Mouse (Mus musculus) liver, embryonic 11.5 days (tissue): ENCODE results near the gene Igfbp6. TPM values are rescaled to one million over a fixed set of nuclear protein-coding genes. Genes with fewer than 3 reads are reported as not detected.

ENCODE experiments used
- ATAC-seq: fragments of 200-750 bp; cut with Nextera tagmentation; replicated peaks from 2 replicates; pipeline ENCODE4 v1.8.0; 2017; ENCODE audit warnings: moderate number of reproducible peaks, mild to moderate bottlenecking, moderate TSS enrichment, moderate library complexity; ENCODE audit not compliant: low FRiP score
- DNase-seq: peaks from one replicate; pipeline ENCODE4 v3.0.0-alpha.2; 2017; ENCODE audit warnings: low spot score
- H3K27ac ChIP-seq: fragments of 300-500 bp; sonication (generic); 2 replicates; pipeline ENCODE4 v1.5.1; 2014; ENCODE audit warnings: mild to moderate bottlenecking, low read depth, low read length, control low read depth
- H3K27me3 ChIP-seq: fragments of 300-500 bp; sonication (generic); replicated peaks from 2 replicates; pipeline ENCODE4 v1.6.1; 2014; ENCODE audit warnings: low read length, mixed read lengths; ENCODE audit not compliant: control insufficient read depth, insufficient read depth
- H3K36me3 ChIP-seq: fragments of 300-500 bp; sonication (generic); 2 replicates; pipeline ENCODE4 v1.6.1; 2014; ENCODE audit warnings: mild to moderate bottlenecking, low read length, moderate library complexity, mixed read lengths; ENCODE audit not compliant: control insufficient read depth, insufficient read depth
- H3K4me1 ChIP-seq: fragments of 300-500 bp; sonication (generic); replicated peaks from 2 replicates; pipeline ENCODE4 v1.6.1; 2014; ENCODE audit warnings: low read length, mixed read lengths; ENCODE audit not compliant: control insufficient read depth, insufficient read depth
- H3K4me2 ChIP-seq: fragments of 300-500 bp; sonication (generic); 2 replicates; pipeline ENCODE4 v1.6.1; 2014; ENCODE audit warnings: mild to moderate bottlenecking, control low read depth, moderate library complexity
- H3K4me3 ChIP-seq: fragments of 300-500 bp; sonication (generic); 2 replicates; pipeline ENCODE4 v1.5.1; 2014; ENCODE audit warnings: low read depth, low read length, control low read depth
- H3K9ac ChIP-seq: fragments of 300-500 bp; sonication (generic); 2 replicates; pipeline ENCODE4 v1.6.1; 2014; ENCODE audit warnings: low read depth, low read length, control low read depth
- H3K9me3 ChIP-seq: fragments of 300-500 bp; sonication (generic); 2 replicates; pipeline ENCODE4 v1.6.1; 2016; ENCODE audit warnings: low read length, inconsistent platforms, mixed read lengths; ENCODE audit not compliant: control insufficient read depth
- WGBS: fragments of 180-500 bp; shearing (Covaris S2); extraction: QIAGEN DNeasy Blood & Tissue Kit; methylation state at CpG from one replicate; pipeline ENCODE4 v1.1.7; 2014; 5-methylcytosine and 5-hydroxymethylcytosine counted together
- polyA plus RNA-seq: library from polyadenylated mRNA; unstranded; fragments of >200 nt; fragmentation: Nextera tagmentation; extraction: Ambion mirVana; gene quantifications from 2 replicates; pipeline ENCODE4 v1.2.1, GENCODE M21; 2014

The Igfbp6 gene
- polyA plus RNA-seq, 1 experiment from 2014 or later = 1.1 TPM

GRCm38 (mm10) chr15:102112827-102113226 lies 31.3 kb upstream of the Igfbp6 start:
- no peaks in the 10 kb centered on the region for H3K27me3 ChIP-seq
- peaks cover 3% of the 10 kb centered on the region; the same call in 1 of the 2 replicates for H3K4me1 ChIP-seq
- peaks cover 15% of the 10 kb centered on the region; the same call in 1 of the 2 replicates for H3K36me3 ChIP-seq
- ATAC-seq (no peak), DNase-seq (no peak)
- no peak overlapping the region for H3K4me3 ChIP-seq
- WGBS = 73% methylated on average over 8 of the region's 8 CpGs
- no peaks in the 10 kb centered on the region for H3K9me3 ChIP-seq
- no peak overlapping the region for H3K4me2 ChIP-seq
- no peak overlapping the region for H3K27ac ChIP-seq
- no peak overlapping the region for H3K9ac ChIP-seq

DNA sequence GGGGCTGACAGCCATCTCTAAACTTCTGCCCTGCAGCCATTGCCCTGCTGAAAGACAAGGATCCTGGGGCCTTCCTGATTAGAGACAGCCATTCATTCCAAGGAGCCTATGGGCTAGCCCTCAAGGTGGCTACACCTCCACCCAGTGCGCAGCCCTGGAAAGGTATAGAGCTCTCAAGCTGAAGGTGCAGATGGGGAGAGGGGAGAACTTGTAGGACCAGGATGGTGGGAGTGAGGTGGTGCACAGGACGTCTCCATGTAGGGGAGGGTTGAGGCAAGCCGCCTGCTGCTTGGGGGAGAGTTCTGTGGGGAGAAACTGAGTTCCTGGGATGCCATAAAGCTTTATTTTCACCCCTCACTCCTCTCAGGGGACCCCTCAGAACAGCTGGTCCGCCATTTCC lies 30.5 kb upstream of the Igfbp6 start:
- Histone ChIP-seq H3K9me3 (no peaks in the 10 kb centered on the region), H3K27ac (no peak overlapping the region), H3K4me3 (no peak overlapping the region), H3K36me3 (peaks cover 22% of the 10 kb centered on the region; the same call in 1 of the 2 replicates), H3K4me1 (peaks cover 3% of the 10 kb centered on the region; the same call in 1 of the 2 replicates), H3K9ac (no peak overlapping the region), H3K27me3 (no peaks in the 10 kb centered on the region), H3K4me2 (no peak overlapping the region)
- ATAC-seq (no peak), DNase-seq (no peak)
- WGBS = 78% methylated on average over 4 of the region's 4 CpGs

- no peaks in the 10 kb centered on the region for H3K9me3 ChIP-seq
- no peaks in the 10 kb centered on the region for H3K27me3 ChIP-seq
- peaks cover 3% of the 10 kb centered on the region; the same call in 1 of the 2 replicates for H3K4me1 ChIP-seq
- DNase-seq (no peak), ATAC-seq (no peak)
- 86% methylated on average over 7 of the region's 7 CpGs for WGBS
- no peak overlapping the region for H3K9ac ChIP-seq
- no peak overlapping the region for H3K4me3 ChIP-seq
- H3K36me3 ChIP-seq = peaks cover 29% of the 10 kb centered on the region; the same call in 1 of the 2 replicates
- no peak overlapping the region for H3K27ac ChIP-seq
- H3K4me2 ChIP-seq = no peak overlapping the region
These were observed 29.4 kb upstream of the Igfbp6 start for GRCm38 (mm10) chr15:102114651-102115260.

DNA sequence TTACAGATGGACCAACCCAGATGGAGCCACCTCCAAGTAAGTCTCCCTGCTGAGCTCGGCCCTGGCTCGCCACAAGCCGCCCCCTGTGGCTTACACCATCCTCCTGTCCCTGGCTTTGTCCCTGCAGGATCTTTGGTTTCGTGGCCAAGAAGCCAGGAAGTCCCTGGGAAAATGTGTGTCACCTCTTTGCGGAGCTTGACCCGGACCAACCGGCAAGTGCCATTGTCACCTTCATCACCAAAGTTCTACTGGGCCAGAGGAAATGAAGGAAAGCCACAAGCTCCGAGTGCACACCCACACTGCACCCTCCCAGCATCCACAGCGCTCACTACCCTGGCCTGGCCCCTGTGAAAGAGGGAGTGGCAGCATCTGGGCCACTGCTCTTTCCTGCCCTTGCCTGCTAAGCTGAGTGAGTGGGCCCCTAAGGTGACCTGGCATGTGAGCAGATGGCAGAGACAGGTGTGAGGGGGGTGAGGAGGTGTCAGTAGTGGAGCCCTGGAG lies 28.4 kb upstream of the Igfbp6 start:
- DNase-seq (no peak), ATAC-seq (0 out of 2 replicates have a peak, but pooled peaks have one; percentile 38)
- H3K4me1 ChIP-seq = peaks cover 3% of the 10 kb centered on the region; the same call in 1 of the 2 replicates
- no peak overlapping the region for H3K4me2 ChIP-seq
- H3K4me3 ChIP-seq = no peak overlapping the region
- no peaks in the 10 kb centered on the region for H3K27me3 ChIP-seq
- peaks cover 27% of the 10 kb centered on the region for H3K36me3 ChIP-seq
- no peak overlapping the region for H3K9ac ChIP-seq
- H3K9me3 ChIP-seq = no peaks in the 10 kb centered on the region
- WGBS = 68% methylated on average over 9 of the region's 9 CpGs
- H3K27ac ChIP-seq = no peak overlapping the region

- Histone ChIP-seq H3K4me3 (no peak overlapping the region), H3K27me3 (no peaks in the 10 kb centered on the region), H3K9me3 (no peaks in the 10 kb centered on the region), H3K4me1 (peaks cover 3% of the 10 kb centered on the region; the same call in 1 of the 2 replicates), H3K9ac (no peak overlapping the region), H3K4me2 (no peak overlapping the region), H3K27ac (no peak overlapping the region), H3K36me3 (peaks cover 28% of the 10 kb centered on the region)
- no peak for DNase-seq
- no peak for ATAC-seq
- 83% methylated on average over 11 of the region's 11 CpGs for WGBS
These were observed 27.3 kb upstream of the Igfbp6 start for GRCm38 (mm10) chr15:102116753-102117415.

- H3K4me1 ChIP-seq = peaks cover 3% of the 10 kb centered on the region; the same call in 1 of the 2 replicates
- ATAC-seq (no peak), DNase-seq (no peak)
- peaks cover 28% of the 10 kb centered on the region for H3K36me3 ChIP-seq
- no peak overlapping the region for H3K27ac ChIP-seq
- no peak overlapping the region for H3K4me2 ChIP-seq
- H3K4me3 ChIP-seq = no peak overlapping the region
- no peaks in the 10 kb centered on the region for H3K27me3 ChIP-seq
- H3K9ac ChIP-seq = no peak overlapping the region
- no peaks in the 10 kb centered on the region for H3K9me3 ChIP-seq
- 86% methylated on average over 19 of the region's 19 CpGs for WGBS
These were observed 26.4 kb upstream of the Igfbp6 start for GRCm38 (mm10) chr15:102117461-102118443.

DNA sequence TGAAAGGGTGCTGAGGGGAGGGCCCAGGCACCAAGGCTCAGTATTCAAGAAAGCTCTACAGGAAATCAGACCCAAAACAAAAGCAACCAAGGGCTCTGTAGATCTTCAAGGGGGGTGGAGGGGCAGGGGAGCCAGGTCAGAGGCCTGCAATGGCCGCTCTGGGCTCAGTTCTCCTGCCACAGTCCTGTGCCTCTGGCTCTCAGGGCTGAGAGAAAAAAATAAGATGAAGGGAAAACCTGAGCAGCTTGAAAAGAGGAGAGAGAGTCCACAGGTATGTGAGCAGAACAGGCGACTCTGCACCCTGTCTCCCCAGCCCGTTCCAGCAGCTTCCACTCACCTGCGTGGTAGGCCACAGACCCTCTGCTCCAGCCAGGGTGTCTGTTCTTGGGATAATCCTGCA lies 25.6 kb upstream of the Igfbp6 start:
- Histone ChIP-seq H3K4me2 (no peak overlapping the region), H3K9me3 (no peaks in the 10 kb centered on the region), H3K9ac (no peak overlapping the region), H3K36me3 (peaks cover 26% of the 10 kb centered on the region), H3K27ac (no peak overlapping the region), H3K4me1 (peaks cover 3% of the 10 kb centered on the region; the same call in 1 of the 2 replicates), H3K4me3 (no peak overlapping the region), H3K27me3 (no peaks in the 10 kb centered on the region)
- no peak for ATAC-seq
- no peak for DNase-seq
- WGBS = 81% methylated on average over 4 of the region's 4 CpGs

- Histone ChIP-seq H3K4me2 (no peak overlapping the region), H3K36me3 (peaks cover 26% of the 10 kb centered on the region), H3K9me3 (no peaks in the 10 kb centered on the region), H3K27me3 (no peaks in the 10 kb centered on the region), H3K9ac (no peak overlapping the region), H3K4me3 (no peak overlapping the region), H3K27ac (no peak overlapping the region), H3K4me1 (peaks cover 3% of the 10 kb centered on the region; the same call in 1 of the 2 replicates)
- ATAC-seq (no peak), DNase-seq (no peak)
- WGBS = 76% methylated on average over 8 of the region's 8 CpGs
These were observed 24.9 kb upstream of the Igfbp6 start for GRCm38 (mm10) chr15:102119121-102119830.
